Mouse (Mus musculus): ENCODE measurements around the gene Slc17a3. TPM values are rescaled to one million over a fixed set of nuclear protein-coding genes. Genes with fewer than 3 reads are reported as not detected.

Gene Slc17a3
- polyA plus RNA-seq, 1 experiment from 2014 or later: 6.5 TPM

GRCm38 (mm10) chr13:23836630-23837029 is 2.6 kb upstream of the Slc17a3 start:
- H3K27ac ChIP-seq (replicated peaks): no peak overlapping the region
- no peak overlapping the region for H3K9ac ChIP-seq
- no peak overlapping the region for H3K4me3 ChIP-seq (replicated peaks)
- no peaks in the 10 kb centered on the region for H3K4me1 ChIP-seq (replicated peaks)
- ATAC-seq (ENCODE audit: insufficient read depth): peak; percentile 57
- H3K27me3 ChIP-seq: no peaks in the 10 kb centered on the region
- WGBS (ENCODE audit: insufficient replicate concordance): 58% methylated on average over 5 of the region's 5 CpGs
- no peaks in the 10 kb centered on the region for H3K9me3 ChIP-seq (replicated peaks)
- no peak overlapping the region for H3K4me2 ChIP-seq
- H3K36me3 ChIP-seq (replicated peaks): no peaks in the 10 kb centered on the region

GRCm38 (mm10) chr13:23845851-23846250 is 6.6 kb downstream of the Slc17a3 start:
- H3K4me3 ChIP-seq (replicated peaks): no peak overlapping the region
- H3K9me3 ChIP-seq (replicated peaks): no peaks in the 10 kb centered on the region
- H3K27me3 ChIP-seq: no peaks in the 10 kb centered on the region
- no peak for ATAC-seq (ENCODE audit: insufficient read depth)
- no peak overlapping the region for H3K27ac ChIP-seq (replicated peaks)
- WGBS (ENCODE audit: insufficient replicate concordance): 75% methylated on average over 4 of the region's 4 CpGs
- no peak overlapping the region for H3K9ac ChIP-seq
- H3K4me2 ChIP-seq: no peak overlapping the region
- H3K4me1 ChIP-seq (replicated peaks): no peaks in the 10 kb centered on the region
- no peaks in the 10 kb centered on the region for H3K36me3 ChIP-seq (replicated peaks)

DNA sequence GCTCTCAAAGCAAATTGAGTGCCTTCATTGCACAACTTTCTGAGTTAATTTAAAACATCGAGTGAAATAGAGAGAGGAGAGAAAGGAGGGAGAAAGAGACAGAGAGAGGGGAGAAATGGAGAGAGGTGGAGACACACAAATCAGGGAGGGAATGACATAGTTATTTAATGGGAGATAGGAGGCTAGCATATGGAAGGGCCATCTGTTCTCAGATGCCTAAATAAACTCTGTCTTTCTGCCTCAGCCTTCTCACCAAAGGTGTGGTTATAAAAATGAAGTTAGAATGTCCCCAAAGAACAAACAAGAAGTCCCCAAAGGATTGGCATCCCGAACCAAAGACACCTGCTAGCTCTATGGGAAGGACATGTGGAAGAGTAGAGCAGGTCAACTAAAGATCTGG is 10.1 kb downstream of the Slc17a3 start:
- no peak overlapping the region for H3K9ac ChIP-seq
- H3K4me3 ChIP-seq (replicated peaks): no peak overlapping the region
- no peak for ATAC-seq (ENCODE audit: insufficient read depth)
- 43% methylated on average over 2 of the region's 2 CpGs for WGBS (ENCODE audit: insufficient replicate concordance)
- no peaks in the 10 kb centered on the region for H3K27me3 ChIP-seq
- no peak overlapping the region for H3K4me2 ChIP-seq
- H3K27ac ChIP-seq (replicated peaks): peak overlapping the region; percentile 35; the same call in 1 of the 2 replicates
- H3K4me1 ChIP-seq (replicated peaks): no peaks in the 10 kb centered on the region
- H3K9me3 ChIP-seq (replicated peaks): no peaks in the 10 kb centered on the region
- no peaks in the 10 kb centered on the region for H3K36me3 ChIP-seq (replicated peaks)

DNA sequence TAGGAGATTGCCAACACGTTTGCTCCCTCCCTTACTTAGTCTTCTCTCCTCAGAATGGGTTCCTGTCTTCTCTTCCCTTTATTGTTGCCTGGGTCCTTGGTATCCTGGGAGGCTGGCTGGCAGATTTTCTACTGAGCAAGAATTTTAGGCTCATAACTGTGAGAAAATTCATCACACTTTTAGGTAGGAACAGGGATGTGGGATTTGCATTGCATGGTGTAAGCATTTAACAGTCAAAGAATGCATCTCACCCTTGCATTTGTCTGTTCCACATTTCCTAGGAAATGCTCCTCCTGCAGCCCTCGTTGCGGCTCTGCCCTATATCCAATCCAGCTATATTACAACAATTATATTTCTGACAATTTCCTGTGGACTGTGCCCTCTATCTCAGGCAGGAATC is 17.2 kb downstream of the Slc17a3 start:
- Histone ChIP-seq H3K4me2 (no peak overlapping the region), H3K4me1 (replicated peaks) (no peaks in the 10 kb centered on the region), H3K27ac (replicated peaks) (no peak overlapping the region), H3K9me3 (replicated peaks) (no peaks in the 10 kb centered on the region), H3K9ac (no peak overlapping the region), H3K27me3 (no peaks in the 10 kb centered on the region), H3K4me3 (replicated peaks) (no peak overlapping the region), H3K36me3 (replicated peaks) (no peaks in the 10 kb centered on the region)
- WGBS (ENCODE audit: insufficient replicate concordance): 50% methylated on average over 3 of the region's 3 CpGs
- ATAC-seq (ENCODE audit: insufficient read depth): no peak

GRCm38 (mm10) chr13:23861815-23862214 is 22.6 kb downstream of the Slc17a3 start:
- Histone ChIP-seq H3K4me1 (replicated peaks) (peaks cover 3% of the 10 kb centered on the region; the same call in 1 of the 2 replicates), H3K9ac (no peak overlapping the region), H3K27ac (replicated peaks) (no peak overlapping the region), H3K27me3 (no peaks in the 10 kb centered on the region), H3K36me3 (replicated peaks) (no peaks in the 10 kb centered on the region), H3K4me2 (no peak overlapping the region), H3K9me3 (replicated peaks) (no peaks in the 10 kb centered on the region), H3K4me3 (replicated peaks) (no peak overlapping the region)
- ATAC-seq (ENCODE audit: insufficient read depth): no peak

DNA sequence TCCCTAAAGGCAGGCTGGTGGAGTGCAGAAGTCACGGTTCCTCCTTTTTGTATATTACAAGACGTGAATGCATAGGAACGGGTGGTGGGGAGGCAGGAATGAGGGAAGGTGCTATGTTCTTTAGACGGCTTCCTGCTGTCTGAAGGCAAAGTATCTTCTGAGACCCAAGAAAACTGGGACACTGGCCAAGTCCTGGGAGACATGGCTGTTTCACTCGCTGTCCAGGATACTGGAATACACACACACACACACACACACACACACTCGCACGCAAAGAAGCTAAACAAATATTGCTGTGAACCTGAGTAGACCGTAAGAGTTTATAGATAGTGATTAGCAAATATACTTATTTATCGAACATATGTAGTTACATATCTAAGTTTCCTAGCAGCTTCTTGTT is 25.5 kb downstream of the Slc17a3 start:
- no peaks in the 10 kb centered on the region for H3K9me3 ChIP-seq (replicated peaks)
- ATAC-seq (ENCODE audit: insufficient read depth): no peak
- WGBS (ENCODE audit: insufficient replicate concordance): 51% methylated on average over 9 of the region's 9 CpGs
- H3K4me2 ChIP-seq: no peak overlapping the region
- H3K36me3 ChIP-seq (replicated peaks): no peaks in the 10 kb centered on the region
- H3K9ac ChIP-seq: no peak overlapping the region
- no peak overlapping the region for H3K4me3 ChIP-seq (replicated peaks)
- H3K27ac ChIP-seq (replicated peaks): no peak overlapping the region
- no peaks in the 10 kb centered on the region for H3K27me3 ChIP-seq
- H3K4me1 ChIP-seq (replicated peaks): peaks cover 6% of the 10 kb centered on the region

DNA sequence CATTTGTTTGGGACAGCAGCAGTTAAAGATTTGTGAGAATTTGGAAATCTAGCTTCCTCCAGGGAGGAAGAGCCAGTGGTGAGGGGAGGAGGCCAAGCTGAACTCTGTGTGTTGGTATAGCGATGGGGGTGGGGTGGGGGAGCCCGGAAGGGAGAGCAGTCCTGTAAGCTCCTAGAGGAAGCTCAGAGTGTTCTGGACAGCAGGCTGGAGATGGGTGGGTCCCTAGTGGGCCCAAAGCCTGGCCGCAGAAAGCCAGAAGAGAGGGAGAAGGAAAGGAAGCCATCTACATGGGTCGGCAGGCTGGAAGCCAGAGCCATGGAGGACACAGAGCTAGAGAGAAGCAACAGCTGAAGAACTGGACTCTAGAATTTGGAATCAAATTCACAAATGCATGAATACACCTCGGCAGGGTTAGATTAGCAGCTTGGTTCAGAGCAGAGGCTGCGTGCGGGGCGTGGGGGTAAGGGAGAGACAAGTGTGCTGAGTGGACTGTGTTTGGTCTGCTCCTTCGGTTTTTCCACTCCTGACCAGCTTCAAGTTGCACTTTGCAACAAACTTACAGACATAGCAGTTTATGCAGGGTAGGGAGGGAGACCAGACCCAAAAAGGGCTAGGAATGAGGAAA is 27.0 kb downstream of the Slc17a3 start:
- peaks cover 6% of the 10 kb centered on the region for H3K4me1 ChIP-seq (replicated peaks)
- no peaks in the 10 kb centered on the region for H3K27me3 ChIP-seq
- H3K4me2 ChIP-seq: peak overlapping the region; percentile 33
- 43% methylated on average over 9 of the region's 9 CpGs for whole genome bisulfite sequencing (ENCODE audit: insufficient replicate concordance)
- H3K9ac ChIP-seq: peak overlapping the region; percentile 11; the same call in 1 of the 2 replicates
- H3K9me3 ChIP-seq (replicated peaks): no peaks in the 10 kb centered on the region
- peak overlapping the region; percentile 74 for H3K27ac ChIP-seq (replicated peaks)
- H3K4me3 ChIP-seq (replicated peaks): peak overlapping the region; percentile 14; the same call in 1 of the 2 replicates
- no peaks in the 10 kb centered on the region for H3K36me3 ChIP-seq (replicated peaks)
- ATAC-seq (ENCODE audit: insufficient read depth): 0 out of 2 replicates have a peak, but pooled peaks have one; percentile 45

DNA sequence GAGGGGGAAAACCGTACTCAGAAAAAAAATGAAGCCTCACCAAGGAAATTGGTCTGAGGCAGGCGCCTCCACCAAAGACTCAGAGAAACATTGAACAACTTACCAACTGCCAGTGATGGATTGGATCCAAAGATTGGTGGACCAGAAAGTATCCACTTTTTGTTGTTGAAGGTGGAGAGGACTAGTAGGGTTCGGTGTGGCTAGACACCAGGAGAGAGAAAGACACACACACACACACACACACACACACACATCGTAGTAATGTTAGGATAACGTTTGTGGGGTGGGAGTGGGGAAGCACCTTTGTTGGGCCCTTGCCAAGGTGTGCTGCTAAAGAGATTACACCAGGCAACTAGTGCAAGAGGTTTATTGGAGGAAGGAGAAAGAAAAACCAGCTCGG is 27.8 kb downstream of the Slc17a3 start:
- no peaks in the 10 kb centered on the region for H3K36me3 ChIP-seq (replicated peaks)
- WGBS (ENCODE audit: insufficient replicate concordance): 54% methylated on average over 6 of the region's 6 CpGs
- H3K4me2 ChIP-seq: peak overlapping the region; percentile 33; the same call in 1 of the 2 replicates
- H3K9me3 ChIP-seq (replicated peaks): no peaks in the 10 kb centered on the region
- no peak overlapping the region for H3K9ac ChIP-seq
- peaks cover 6% of the 10 kb centered on the region for H3K4me1 ChIP-seq (replicated peaks)
- H3K27me3 ChIP-seq: no peaks in the 10 kb centered on the region
- peak; percentile 49 for ATAC-seq (ENCODE audit: insufficient read depth)
- peak overlapping the region; percentile 74 for H3K27ac ChIP-seq (replicated peaks)
- H3K4me3 ChIP-seq (replicated peaks): no peak overlapping the region

- H3K27me3 ChIP-seq: no peaks in the 10 kb centered on the region
- WGBS (ENCODE audit: insufficient replicate concordance): 66% methylated on average over 7 of the region's 7 CpGs
Measured at GRCm38 (mm10) chr13:23867405-23867804, 28.2 kb downstream of the Slc17a3 start, which contains the start of gene Slc17a1. Slc17a1 (plus strand) TSS chr13:23867750.

GRCm38 (mm10) chr13:23868790-23869533 is 29.7 kb downstream of the Slc17a3 start:
- Histone ChIP-seq H3K36me3 (replicated peaks) (no peaks in the 10 kb centered on the region), H3K27me3 (no peaks in the 10 kb centered on the region), H3K4me1 (replicated peaks) (peaks cover 6% of the 10 kb centered on the region), H3K9ac (no peak overlapping the region), H3K4me3 (replicated peaks) (no peak overlapping the region), H3K27ac (replicated peaks) (peak overlapping the region; percentile 48; the same call in 1 of the 2 replicates), H3K9me3 (replicated peaks) (no peaks in the 10 kb centered on the region), H3K4me2 (no peak overlapping the region)
- WGBS (ENCODE audit: insufficient replicate concordance): 52% methylated on average over 8 of the region's 8 CpGs
- ATAC-seq (ENCODE audit: insufficient read depth): peak; percentile 26; the same call in 1 of the 2 replicates

More at GRCm38 (mm10) chr13:23867405-23867804, 28.2 kb downstream of the Slc17a3 start, which contains the start of gene Slc17a1:
- H3K9ac ChIP-seq: peak within 1 kb of the TSS; percentile 11; the same call in 1 of the 2 replicates
- ATAC-seq (ENCODE audit: insufficient read depth): peak; percentile 72
- H3K9me3 ChIP-seq (replicated peaks): no peaks in the 10 kb centered on the region
- no peaks in the 10 kb centered on the region for H3K36me3 ChIP-seq (replicated peaks)
- H3K4me3 ChIP-seq (replicated peaks): peak within 1 kb of the TSS; percentile 14; the same call in 1 of the 2 replicates
- H3K27ac ChIP-seq (replicated peaks): peak within 1 kb of the TSS; percentile 74
- H3K4me1 ChIP-seq (replicated peaks): peaks cover 6% of the 10 kb centered on the region
- H3K4me2 ChIP-seq: peak within 1 kb of the TSS; percentile 33

- WGBS (ENCODE audit: insufficient replicate concordance): 48% methylated on average over 3 of the region's 3 CpGs
- H3K4me3 ChIP-seq (replicated peaks): no peak overlapping the region
- ATAC-seq (ENCODE audit: insufficient read depth): no peak
- no peak overlapping the region for H3K4me2 ChIP-seq
- H3K9me3 ChIP-seq (replicated peaks): no peaks in the 10 kb centered on the region
- H3K9ac ChIP-seq: no peak overlapping the region
- H3K4me1 ChIP-seq (replicated peaks): peaks cover 3% of the 10 kb centered on the region; the same call in 1 of the 2 replicates
- H3K27ac ChIP-seq (replicated peaks): no peak overlapping the region
- H3K36me3 ChIP-seq (replicated peaks): no peaks in the 10 kb centered on the region
- H3K27me3 ChIP-seq: no peaks in the 10 kb centered on the region
Measured at GRCm38 (mm10) chr13:23869996-23870395, 30.8 kb downstream of the Slc17a3 start.

All from liver, embryonic 15.5 days (tissue).